Mouse (Mus musculus) MEL (cell line): ENCODE measurements around the gene Tom1l2.

Experiments
- CTCF ChIP-seq, 3 experiments: IDR thresholded peaks in 2 of 3; conservative IDR thresholded peaks in 1 of 3; 2 replicates each; pipeline ENCODE4 v1.5.1; 2011 to 2012; ENCODE audit warnings: low read length in 3 of 3, low read depth in 2 of 3, mild to moderate bottlenecking in 2 of 3, improper control_type of control experiment in 1 of 3, inconsistent platforms in 1 of 3, mixed read lengths in 1 of 3, moderate library complexity in 1 of 3; ENCODE audit not compliant: control insufficient read depth in 1 of 3, insufficient read depth in 1 of 3, poor library complexity in 1 of 3, severe bottlenecking in 1 of 3
- EP300 ChIP-seq, 2 experiments: IDR thresholded peaks; 2 replicates each; pipeline ENCODE4 v1.6.1; 2011; ENCODE audit warnings: improper control_type of control experiment in 2 of 2, low read length in 2 of 2, low read depth in 1 of 2, mild to moderate bottlenecking in 1 of 2
- GABPA ChIP-seq: IDR thresholded peaks from 2 replicates; pipeline ENCODE4 v1.6.1; 2012; ENCODE audit warnings: low read depth, mild to moderate bottlenecking, inconsistent platforms, low read length, improper control_type of control experiment, moderate library complexity
- KAT2A ChIP-seq: conservative IDR thresholded peaks from 2 replicates; pipeline ENCODE4 v1.6.1; 2012; ENCODE audit warnings: low read depth, low read length, improper control_type of control experiment, inconsistent platforms
- NELFE ChIP-seq: IDR thresholded peaks from 2 replicates; pipeline ENCODE4 v1.6.1; 2011; ENCODE audit warnings: low read depth, low read length, improper control_type of control experiment
- POLR2A ChIP-seq, 2 experiments: IDR thresholded peaks; 2 replicates each; pipeline ENCODE4 v1.6.1; 2011 to 2012; ENCODE audit warnings: low read length in 2 of 2, mild to moderate bottlenecking in 2 of 2, control low read depth in 1 of 2, improper control_type of control experiment in 1 of 2, low read depth in 1 of 2, moderate library complexity in 1 of 2; ENCODE audit not compliant: control insufficient read depth in 1 of 2, insufficient read depth in 1 of 2, poor library complexity in 1 of 2
- RAD21 ChIP-seq: IDR thresholded peaks from 2 replicates; pipeline ENCODE4 v1.6.1; 2011; ENCODE audit warnings: mild to moderate bottlenecking, low read depth, low read length, improper control_type of control experiment
- SMC3 ChIP-seq: IDR thresholded peaks from 2 replicates; pipeline ENCODE4 v1.6.1; 2011; ENCODE audit warnings: low read depth, low read length, improper control_type of control experiment

DNA sequence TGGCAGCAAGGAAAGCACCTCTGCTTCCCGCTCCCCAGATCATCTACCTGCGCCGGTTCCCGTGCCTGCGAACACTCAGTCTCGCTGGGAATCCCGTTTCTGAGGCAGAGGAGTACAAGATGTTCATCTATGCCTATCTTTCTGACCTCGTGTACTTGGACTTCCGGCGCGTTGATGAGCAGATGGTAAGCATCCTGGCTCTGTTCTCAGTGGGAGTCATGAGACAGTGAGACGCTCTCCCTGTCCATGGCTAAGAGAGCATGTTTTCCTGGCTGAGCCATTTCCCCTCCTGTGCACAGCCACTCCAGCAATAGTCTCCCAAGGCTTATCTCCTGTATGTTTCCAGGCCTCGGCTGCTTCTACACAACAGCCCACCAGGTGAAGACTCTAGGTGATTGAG, 17.7 kb upstream of the Tom1l2 start:
- TF ChIP-seq CTCF (IDR thresholded peaks at IDR 0.05 in 2 of 3, conservative IDR thresholded peaks at IDR 0.05 in 1 of 3; ENCODE audit: control insufficient read depth in 1 of 3, insufficient read depth in 1 of 3, low read depth in 2 of 3, low read length in 3 of 3, poor library complexity in 1 of 3, severe bottlenecking in 1 of 3) (no peak), POLR2A (IDR thresholded peaks at IDR 0.05; ENCODE audit: control insufficient read depth in 1 of 2, insufficient read depth in 1 of 2, low read depth in 1 of 2, low read length in 2 of 2, poor library complexity in 1 of 2) (no peak), KAT2A (no peak), NELFE (no peak), EP300 (IDR thresholded peaks at IDR 0.05; ENCODE audit: low read depth in 1 of 2, low read length in 2 of 2) (no peak), GABPA (no peak), RAD21 (no peak), SMC3 (no peak)
